Mouse (Mus musculus) limb, embryonic 15.5 days (tissue): ENCODE results near the gene Fkbp1a. TPM values are rescaled to one million over a fixed set of nuclear protein-coding genes. Genes with fewer than 3 reads are reported as not detected.

Experiments used
- ATAC-seq: fragments of 200-750 bp; cut with Nextera tagmentation; 2 replicates; pipeline ENCODE4 v1.8.0; 2017; ENCODE audit warnings: low read depth, moderate TSS enrichment; ENCODE audit not compliant: insufficient number of reproducible peaks, low FRiP score, low TSS enrichment
- H3K27ac ChIP-seq: fragments of 300-500 bp; sonication (generic); 2 replicates; pipeline ENCODE4 v1.5.1; 2015; ENCODE audit warnings: moderate library complexity, mild to moderate bottlenecking, inconsistent platforms
- H3K27me3 ChIP-seq: fragments of 300-500 bp; sonication (generic); 2 replicates; pipeline ENCODE4 v1.6.1; 2015; ENCODE audit warnings: inconsistent platforms
- H3K36me3 ChIP-seq: fragments of 300-500 bp; sonication (generic); 2 replicates; pipeline ENCODE4 v1.6.1; 2015; ENCODE audit warnings: inconsistent platforms
- H3K4me1 ChIP-seq: fragments of 300-500 bp; sonication (generic); 2 replicates; pipeline ENCODE4 v1.6.1; 2015; ENCODE audit warnings: inconsistent platforms
- H3K4me2 ChIP-seq: fragments of 300-500 bp; sonication (generic); 2 replicates; pipeline ENCODE4 v1.6.1; 2015; ENCODE audit warnings: mild to moderate bottlenecking, inconsistent platforms
- H3K4me3 ChIP-seq: fragments of 300-500 bp; sonication (generic); 2 replicates; pipeline ENCODE4 v1.5.1; 2015; ENCODE audit warnings: mild to moderate bottlenecking, inconsistent platforms
- H3K9ac ChIP-seq: fragments of 300-500 bp; sonication (generic); 2 replicates; pipeline ENCODE4 v1.6.1; 2015; ENCODE audit warnings: inconsistent platforms
- H3K9me3 ChIP-seq: fragments of 300-500 bp; sonication (generic); 2 replicates; pipeline ENCODE4 v1.6.1; 2016; ENCODE audit warnings: inconsistent platforms
- WGBS: fragments of 180-500 bp; shearing (Covaris S2); methylation state at CpG from one replicate; pipeline ENCODE4 v1.1.7; 2015; 5-methylcytosine and 5-hydroxymethylcytosine counted together
- polyA plus RNA-seq: library from polyadenylated mRNA; unstranded; fragments of >200 nt; fragmentation: Nextera tagmentation; extraction: Ambion mirVana; gene quantifications from 2 replicates; pipeline ENCODE4 v1.2.1, GENCODE M21; 2015

Fkbp1a gene
- 501 and 547 TPM in 2 replicates for polyA plus RNA-seq

- H3K4me3 ChIP-seq, result peak within 1 kb of the TSS; percentile 94
- H3K4me2 ChIP-seq, result peak within 1 kb of the TSS; percentile 67
- no peaks in the 10 kb centered on the region for H3K9me3 ChIP-seq
- H3K27me3 ChIP-seq, result no peaks in the 10 kb centered on the region
- H3K36me3 ChIP-seq, result peaks cover 29% of the 10 kb centered on the region
- ATAC-seq, result peak; percentile 94
- 0% methylated on average over 66 of the region's 93 CpGs for WGBS
- peaks cover 29% of the 10 kb centered on the region for H3K4me1 ChIP-seq
- peak within 1 kb of the TSS; percentile 94 for H3K27ac ChIP-seq
- peak within 1 kb of the TSS; percentile 99 for H3K9ac ChIP-seq
Observed at GRCm38 (mm10) chr2:151542323-151543062, at the start of gene Fkbp1a. TSS of gene Fkbp1a (plus strand) at chr2:151542483.

- Histone ChIP-seq H3K9me3 (no peaks in the 10 kb centered on the region), H3K4me3 (peak within 1 kb of the TSS; percentile 98), H3K36me3 (peaks cover 27% of the 10 kb centered on the region), H3K4me2 (peak within 1 kb of the TSS; percentile 74), H3K4me1 (peaks cover 10% of the 10 kb centered on the region), H3K27me3 (no peaks in the 10 kb centered on the region), H3K9ac (peak within 1 kb of the TSS; percentile 98), H3K27ac (peak within 1 kb of the TSS; percentile 67)
- ATAC-seq, result peak; percentile 97
- WGBS, result under 1% methylated on average over 73 of the region's 73 CpGs
Observed at GRCm38 (mm10) chr2:151494035-151494803, 48.1 kb upstream of the Fkbp1a start, which contains the start of gene Nsfl1c. TSS of gene Nsfl1c (plus strand) at chr2:151494182.

- Histone ChIP-seq H3K36me3 (peaks cover 61% of the 10 kb centered on the region), H3K9me3 (no peaks in the 10 kb centered on the region), H3K4me1 (peaks cover 10% of the 10 kb centered on the region), H3K4me2 (no peak overlapping the region), H3K9ac (no peak overlapping the region), H3K27ac (no peak overlapping the region), H3K4me3 (no peak overlapping the region), H3K27me3 (no peaks in the 10 kb centered on the region)
- ATAC-seq, result no peak
- 72% methylated on average over 3 of the region's 3 CpGs for WGBS
Observed at GRCm38 (mm10) chr2:151498358-151498757, 43.9 kb upstream of the Fkbp1a start.

- no peak for ATAC-seq
- WGBS, result 90% methylated on average over 6 of the region's 6 CpGs
Observed at GRCm38 (mm10) chr2:151500442-151501007, 41.8 kb upstream of the Fkbp1a start.

GRCm38 (mm10) chr2:151504226-151504625, 38.1 kb upstream of the Fkbp1a start:
- H3K9me3 ChIP-seq, result no peaks in the 10 kb centered on the region
- no peak overlapping the region for H3K4me3 ChIP-seq
- no peak overlapping the region for H3K9ac ChIP-seq
- 71% methylated on average over 4 of the region's 4 CpGs for WGBS
- H3K27ac ChIP-seq, result no peak overlapping the region
- no peaks in the 10 kb centered on the region for H3K27me3 ChIP-seq
- no peak for ATAC-seq
- peaks cover 81% of the 10 kb centered on the region for H3K36me3 ChIP-seq
- H3K4me1 ChIP-seq, result no peaks in the 10 kb centered on the region
- no peak overlapping the region for H3K4me2 ChIP-seq

More at GRCm38 (mm10) chr2:151500442-151501007, 41.8 kb upstream of the Fkbp1a start:
- Histone ChIP-seq H3K4me3 (no peak overlapping the region), H3K36me3 (peaks cover 79% of the 10 kb centered on the region), H3K27me3 (no peaks in the 10 kb centered on the region), H3K27ac (no peak overlapping the region), H3K9me3 (no peaks in the 10 kb centered on the region), H3K4me1 (0 out of 2 replicates have a peak, but pooled peaks cover 3% of the 10 kb centered on the region), H3K9ac (no peak overlapping the region), H3K4me2 (no peak overlapping the region)

- H3K4me2 ChIP-seq, result no peak overlapping the region
- no peak overlapping the region for H3K27ac ChIP-seq
- H3K9ac ChIP-seq, result no peak overlapping the region
- H3K36me3 ChIP-seq, result peaks cover 88% of the 10 kb centered on the region
- no peaks in the 10 kb centered on the region for H3K27me3 ChIP-seq
- no peak overlapping the region for H3K4me3 ChIP-seq
- H3K4me1 ChIP-seq, result peaks cover 3% of the 10 kb centered on the region; the same call in 1 of the 2 replicates
- ATAC-seq, result no peak
- H3K9me3 ChIP-seq, result no peaks in the 10 kb centered on the region
Observed at GRCm38 (mm10) chr2:151512199-151512598, 30.1 kb upstream of the Fkbp1a start.

GRCm38 (mm10) chr2:151513525-151514285, 28.6 kb upstream of the Fkbp1a start:
- H3K27ac ChIP-seq, result no peak overlapping the region
- no peak overlapping the region for H3K4me2 ChIP-seq
- no peak overlapping the region for H3K9ac ChIP-seq
- no peaks in the 10 kb centered on the region for H3K9me3 ChIP-seq
- H3K36me3 ChIP-seq, result peaks cover 80% of the 10 kb centered on the region
- H3K4me3 ChIP-seq, result no peak overlapping the region
- no peaks in the 10 kb centered on the region for H3K27me3 ChIP-seq
- ATAC-seq, result no peak
- peaks cover 3% of the 10 kb centered on the region; the same call in 1 of the 2 replicates for H3K4me1 ChIP-seq
- 81% methylated on average over 3 of the region's 3 CpGs for WGBS

GRCm38 (mm10) chr2:151519000-151519399, 23.3 kb upstream of the Fkbp1a start:
- Histone ChIP-seq H3K4me1 (no peaks in the 10 kb centered on the region), H3K4me2 (no peak overlapping the region), H3K27me3 (no peaks in the 10 kb centered on the region), H3K36me3 (peaks cover 49% of the 10 kb centered on the region), H3K9me3 (no peaks in the 10 kb centered on the region), H3K27ac (no peak overlapping the region), H3K4me3 (no peak overlapping the region), H3K9ac (no peak overlapping the region)
- WGBS, result 92% methylated on average over 2 of the region's 2 CpGs
- ATAC-seq, result no peak

GRCm38 (mm10) chr2:151524324-151525041, 17.8 kb upstream of the Fkbp1a start:
- Histone ChIP-seq H3K9me3 (no peaks in the 10 kb centered on the region), H3K4me1 (no peaks in the 10 kb centered on the region), H3K27ac (no peak overlapping the region), H3K36me3 (peaks cover 18% of the 10 kb centered on the region; the same call in 1 of the 2 replicates), H3K4me3 (no peak overlapping the region), H3K4me2 (no peak overlapping the region), H3K9ac (no peak overlapping the region), H3K27me3 (no peaks in the 10 kb centered on the region)
- WGBS, result 67% methylated on average over 4 of the region's 4 CpGs
- ATAC-seq, result no peak

GRCm38 (mm10) chr2:151525520-151525919, 16.8 kb upstream of the Fkbp1a start:
- Histone ChIP-seq H3K4me2 (no peak overlapping the region), H3K4me3 (no peak overlapping the region), H3K9me3 (no peaks in the 10 kb centered on the region), H3K4me1 (no peaks in the 10 kb centered on the region), H3K36me3 (peaks cover 11% of the 10 kb centered on the region; the same call in 1 of the 2 replicates), H3K27me3 (no peaks in the 10 kb centered on the region), H3K9ac (no peak overlapping the region), H3K27ac (no peak overlapping the region)
- ATAC-seq, result no peak
- WGBS, result 72% methylated on average over 2 of the region's 2 CpGs

GRCm38 (mm10) chr2:151528066-151528465, 14.2 kb upstream of the Fkbp1a start:
- no peaks in the 10 kb centered on the region for H3K27me3 ChIP-seq
- H3K36me3 ChIP-seq, result no peaks in the 10 kb centered on the region
- H3K9me3 ChIP-seq, result no peaks in the 10 kb centered on the region

More at GRCm38 (mm10) chr2:151528066-151528465, 14.2 kb upstream of the Fkbp1a start:
- WGBS, result 71% methylated on average over 1 of the region's 1 CpGs
- Histone ChIP-seq H3K4me3 (no peak overlapping the region), H3K27ac (no peak overlapping the region), H3K9ac (no peak overlapping the region), H3K4me1 (no peaks in the 10 kb centered on the region), H3K4me2 (no peak overlapping the region)
- no peak for ATAC-seq
